Mouse (Mus musculus): ENCODE measurements around the gene Tmprss3. TPM values are rescaled to one million over a fixed set of nuclear protein-coding genes. Genes with fewer than 3 reads are reported as not detected.

Gene Tmprss3
- total RNA-seq, 2 experiments from 2014 or later, result not detected

DNA sequence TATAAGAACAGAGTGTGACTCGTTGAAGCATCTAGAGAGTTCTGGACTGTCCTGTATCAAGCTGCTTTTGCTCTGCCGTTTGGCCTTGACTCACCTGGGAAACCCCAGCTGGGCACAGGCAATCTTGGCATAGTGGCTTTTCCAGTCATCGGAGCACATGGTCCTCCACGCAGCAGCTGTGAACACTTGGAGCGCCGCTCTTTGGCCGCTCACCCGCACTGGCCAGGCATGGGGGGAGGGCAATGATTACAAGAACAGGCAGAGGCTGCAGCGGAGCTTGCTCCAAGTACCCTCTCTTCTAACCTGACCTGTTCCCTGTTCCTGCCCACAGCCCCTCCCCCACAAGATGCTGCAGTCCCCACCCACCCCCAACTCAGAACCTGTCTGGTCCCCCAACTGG lies 5.4 kb downstream of the Tmprss3 start:
- no peak for DNase-seq

- DNase-seq, result no peak
These were observed 6.1 kb downstream of the Tmprss3 start for GRCm38 (mm10) chr17:31192663-31193062.

DNA sequence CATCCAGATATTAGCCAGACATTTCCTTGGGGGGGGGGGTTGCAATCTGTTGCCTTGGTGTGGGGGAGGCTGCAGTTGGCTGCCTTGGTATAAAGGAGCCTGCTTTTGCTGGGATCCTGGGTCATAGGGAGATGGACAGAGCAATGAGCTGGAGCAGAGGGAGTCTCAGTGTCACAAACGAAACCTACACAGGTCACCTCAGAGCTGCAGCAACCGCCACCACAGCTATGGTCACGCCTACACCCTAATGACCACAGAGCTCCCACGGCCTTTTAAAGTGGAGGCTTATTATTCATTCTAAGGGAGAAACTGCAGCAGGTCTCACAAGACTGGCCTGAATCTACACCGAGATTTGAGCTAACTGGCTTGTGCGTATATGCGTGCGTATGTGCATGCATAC lies 7.0 kb downstream of the Tmprss3 start:
- no peak for DNase-seq

GRCm38 (mm10) chr17:31187370-31187769 lies 11.4 kb downstream of the Tmprss3 start:
- DNase-seq, result peak; percentile 60 to 67

DNA sequence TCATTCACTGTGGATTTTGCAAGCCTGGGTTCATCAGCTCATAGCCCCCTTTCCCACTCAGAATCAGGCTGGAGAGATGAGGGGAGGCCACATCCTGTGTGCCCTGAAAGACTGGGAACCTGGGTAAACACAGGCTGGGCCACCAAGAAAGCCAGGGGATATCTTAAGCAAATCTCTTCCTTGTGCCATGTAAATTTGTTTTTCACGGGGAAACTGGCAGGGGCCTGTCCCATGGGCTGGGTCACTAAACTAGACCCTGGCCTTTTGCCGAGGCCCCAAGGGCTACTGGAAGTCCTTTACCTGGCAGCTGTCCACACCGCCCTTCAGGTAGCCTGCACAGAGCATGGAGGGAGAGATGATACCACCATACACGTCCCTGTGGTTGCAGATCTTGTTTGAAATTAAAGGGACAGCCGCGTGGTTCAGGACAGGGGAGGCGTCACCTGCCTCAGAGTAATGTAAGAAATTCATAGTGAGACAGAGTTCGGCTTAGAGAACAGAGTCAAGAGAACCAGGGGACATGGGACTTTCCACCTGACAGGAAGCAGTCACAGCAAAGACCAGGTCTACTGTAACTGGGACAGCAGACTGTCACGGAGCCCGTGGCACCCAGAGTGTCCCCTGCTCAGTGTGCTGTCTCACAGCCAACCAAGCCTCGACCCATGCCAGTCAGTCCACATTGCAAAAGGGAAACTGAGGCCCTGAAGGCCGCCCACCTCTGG lies 14.3 kb downstream of the Tmprss3 start:
- no peak for DNase-seq

DNA sequence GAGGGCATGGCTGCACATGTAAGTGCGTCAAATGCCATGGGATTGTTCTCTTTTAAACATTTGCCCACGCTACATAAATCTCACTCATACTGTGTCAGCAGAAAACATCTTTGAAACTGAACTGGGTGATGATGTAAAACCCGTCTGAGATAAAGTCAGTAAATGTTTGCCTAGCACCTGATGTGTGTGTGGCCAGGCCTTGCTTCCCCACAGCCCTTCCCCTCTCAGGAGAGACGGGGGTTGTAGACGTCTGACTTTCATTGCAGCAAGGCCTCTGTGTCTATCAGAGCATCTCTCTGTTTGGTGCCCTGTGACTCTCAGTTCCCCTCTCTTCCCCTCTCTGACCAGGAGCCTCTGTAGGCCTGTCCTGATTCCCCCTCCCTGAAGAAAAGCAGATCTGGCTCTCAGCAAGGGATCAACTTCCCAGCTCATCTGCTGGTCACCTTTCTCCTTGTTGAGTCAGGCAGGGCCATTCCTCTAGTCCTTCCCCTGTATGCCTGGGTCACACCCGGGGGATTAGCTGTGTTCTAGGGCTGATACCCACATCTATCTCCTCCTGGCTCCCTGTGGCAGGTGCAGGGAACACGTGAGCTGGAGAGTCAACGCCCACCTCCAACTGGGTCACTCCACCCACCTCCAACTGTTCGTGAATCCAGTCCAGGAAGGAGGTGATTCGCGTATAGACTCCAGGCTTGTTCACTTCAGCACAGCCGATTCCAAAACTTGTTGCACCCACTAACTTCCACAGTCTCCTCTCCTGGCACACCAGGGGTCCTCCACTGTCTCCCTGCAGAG lies 15.4 kb downstream of the Tmprss3 start:
- peak; percentile 21 to 57 for DNase-seq

- DNase-seq, result no peak
These were observed 17.3 kb downstream of the Tmprss3 start for GRCm38 (mm10) chr17:31181490-31181889.

DNA sequence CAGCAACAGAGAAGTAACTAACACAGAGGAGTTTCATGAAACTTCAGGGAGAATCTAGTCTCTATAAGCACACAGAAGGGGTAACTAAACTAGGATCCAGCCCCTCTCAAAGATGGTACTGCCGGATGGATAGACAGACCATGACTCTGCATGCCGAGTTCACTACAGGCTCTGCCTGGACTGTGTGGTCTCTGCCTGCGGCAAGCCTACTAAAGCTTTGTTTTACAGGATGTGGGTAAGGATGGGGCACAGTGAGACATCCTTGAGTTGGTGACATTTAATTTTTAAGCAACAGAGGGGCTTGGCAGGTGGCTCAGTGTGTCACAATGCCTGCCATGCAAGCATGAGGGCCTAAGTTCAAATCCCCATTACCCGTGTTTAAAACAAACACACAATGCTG lies 22.5 kb downstream of the Tmprss3 start:
- DNase-seq, result no peak

- DNase-seq, result no peak
These were observed 29.0 kb downstream of the Tmprss3 start for GRCm38 (mm10) chr17:31169796-31170195.

DNA sequence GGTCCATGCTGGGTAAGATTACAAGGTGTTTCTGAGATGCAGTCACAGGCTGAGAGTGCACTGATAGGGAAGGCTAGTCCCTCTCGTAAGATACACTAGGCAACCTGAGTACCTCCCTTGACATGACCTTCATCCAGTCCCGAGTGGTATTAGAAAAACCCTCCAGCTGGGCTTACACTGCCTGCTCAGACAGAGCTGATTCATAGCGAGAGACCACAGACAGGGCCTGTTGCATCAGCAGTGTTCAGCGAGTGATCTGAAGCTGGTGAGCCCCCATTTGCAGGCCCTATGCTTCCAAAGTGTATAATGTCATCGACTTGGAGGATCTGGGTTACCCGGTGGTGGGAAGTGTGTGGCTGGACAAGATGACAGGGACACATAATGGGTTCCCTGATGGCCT lies 33.6 kb downstream of the Tmprss3 start, which contains the start of gene Tff1:
Gene Tff1 (minus strand): TSS at position 151 of the 400 bp plus-strand sequence.
- no peak for DNase-seq

- DNase-seq, result no peak
These were observed 35.0 kb downstream of the Tmprss3 start for GRCm38 (mm10) chr17:31163821-31164220.

- no peak for DNase-seq
These were observed 36.2 kb downstream of the Tmprss3 start for GRCm38 (mm10) chr17:31162607-31163006.

DNA sequence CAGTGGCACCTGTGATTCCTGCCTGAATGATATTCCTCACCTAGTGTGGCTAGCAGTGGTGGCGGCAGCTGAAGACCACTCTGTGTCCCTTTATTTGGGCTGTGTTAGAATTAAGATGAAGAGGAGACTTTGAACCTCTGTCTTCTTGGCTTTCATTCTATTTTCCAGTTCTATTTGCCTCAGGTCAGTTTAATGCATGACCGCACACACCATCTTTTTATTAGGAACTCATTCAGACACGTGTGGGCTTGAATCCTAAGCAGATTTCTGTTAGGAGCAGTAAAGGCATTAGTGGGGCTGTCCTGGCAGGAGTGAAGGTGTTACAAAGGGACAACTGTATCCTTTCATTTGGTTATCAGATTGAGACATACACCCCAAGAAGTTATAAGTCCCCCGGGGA lies 38.5 kb downstream of the Tmprss3 start:
- DNase-seq, result no peak

GRCm38 (mm10) chr17:31157921-31158320 lies 40.9 kb downstream of the Tmprss3 start:
- no peak for DNase-seq

GRCm38 (mm10) chr17:31153785-31154184 lies 45.0 kb downstream of the Tmprss3 start:
- no peak for DNase-seq

DNA sequence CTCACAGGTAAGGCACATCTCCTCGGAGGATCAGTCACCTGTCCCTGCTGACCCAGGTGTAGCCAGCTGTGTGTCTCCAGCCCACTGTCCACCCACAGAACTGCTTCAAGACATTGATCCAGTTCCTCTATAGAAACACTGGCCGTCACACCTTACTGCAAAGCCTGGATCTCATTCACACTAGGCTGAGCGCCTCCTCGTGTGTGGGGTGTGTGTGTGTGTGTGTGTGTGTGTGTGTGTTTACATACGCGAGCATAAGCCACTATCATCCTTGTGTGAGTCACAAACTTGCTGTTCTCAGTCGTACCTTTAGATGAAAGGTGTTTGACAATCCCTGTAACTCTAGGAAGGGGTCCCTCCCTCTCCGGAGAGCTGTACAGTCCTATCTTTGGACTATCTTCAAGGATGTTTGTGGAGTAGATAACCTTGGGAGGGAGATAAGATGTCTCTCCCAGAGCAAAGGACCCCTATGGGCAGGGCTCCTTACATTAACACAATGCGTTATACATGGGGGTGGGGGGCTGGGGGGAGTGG lies 45.7 kb downstream of the Tmprss3 start:
- DNase-seq, result no peak

GRCm38 (mm10) chr17:31152512-31152911 lies 46.3 kb downstream of the Tmprss3 start:
- DNase-seq, result no peak

- DNase-seq, result no peak
These were observed 52.8 kb downstream of the Tmprss3 start for GRCm38 (mm10) chr17:31145998-31146397.

DNA sequence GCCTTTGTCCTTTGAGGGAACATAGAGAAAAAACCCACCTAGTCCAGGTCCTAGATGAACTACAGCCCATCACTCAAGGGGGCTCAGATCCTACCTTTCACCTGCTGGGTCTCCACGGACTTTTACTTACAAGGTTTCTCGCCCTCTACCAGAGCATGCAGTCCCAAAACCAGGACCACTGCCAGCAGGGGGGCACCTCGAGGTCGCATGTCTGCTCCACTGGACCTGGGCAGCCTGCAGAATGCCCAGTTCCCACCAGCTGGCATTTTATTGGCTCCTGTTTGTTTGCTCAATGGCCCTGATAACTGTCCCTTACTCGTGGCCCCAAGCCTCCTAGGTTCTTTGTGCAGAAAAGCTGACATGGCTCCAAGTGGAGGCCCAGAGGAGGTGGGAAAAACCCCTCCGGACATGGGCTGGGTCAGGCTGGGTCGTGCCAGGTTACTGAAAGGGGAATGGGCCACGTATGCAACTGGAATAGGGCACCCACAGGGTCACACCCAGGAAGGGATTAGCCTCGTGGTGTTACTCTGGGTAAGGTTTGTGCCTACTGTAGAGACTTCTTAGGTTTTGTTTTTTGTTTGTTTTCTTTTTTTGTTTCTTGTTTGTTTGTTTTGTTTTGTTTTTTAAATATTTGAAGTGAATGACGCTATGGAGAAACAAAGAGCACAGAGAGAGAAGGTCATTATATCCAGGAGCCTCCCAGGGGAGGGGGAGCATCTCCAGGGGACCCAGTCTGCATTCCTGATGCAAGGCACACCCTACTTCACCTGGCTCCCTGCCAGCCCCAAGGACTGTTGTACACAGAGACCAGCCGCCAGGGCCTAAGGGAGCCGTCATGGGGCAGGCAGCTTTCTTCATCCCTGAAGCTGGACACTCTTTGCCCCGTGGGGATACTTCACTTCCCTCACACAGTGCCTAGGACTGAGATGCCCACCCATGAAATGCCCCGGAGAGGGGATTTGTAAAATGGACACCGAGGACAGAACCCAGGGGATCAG lies 54.4 kb downstream of the Tmprss3 start, which contains the start of gene Tff2:
Gene Tff2 (minus strand): TSS at position 243 of the 998 bp plus-strand sequence.
- DNase-seq, result no peak

- DNase-seq, result no peak
These were observed 56.7 kb downstream of the Tmprss3 start for GRCm38 (mm10) chr17:31142116-31142515.

DNA sequence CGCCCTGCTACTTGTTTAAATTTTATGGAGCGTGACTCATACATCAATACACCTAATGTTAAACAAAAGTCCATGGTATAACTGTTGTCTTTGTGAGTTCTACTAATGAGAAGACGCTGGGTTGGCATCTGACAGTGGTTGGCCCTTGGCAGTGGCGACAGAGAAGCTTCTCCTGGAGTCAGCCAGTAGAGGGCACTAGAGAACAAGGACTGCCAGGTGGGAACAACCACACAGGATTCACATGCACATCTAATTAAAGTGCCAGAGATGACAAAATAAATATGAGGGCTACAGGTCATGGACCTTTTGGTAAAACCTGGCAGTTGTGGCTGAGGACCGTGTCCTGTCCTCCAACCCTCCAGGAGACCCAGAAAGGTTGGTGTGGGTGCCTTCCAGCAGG lies 60.4 kb downstream of the Tmprss3 start:
- DNase-seq, result peak; percentile 27 to 43

- DNase-seq, result no peak
These were observed 62.0 kb downstream of the Tmprss3 start for GRCm38 (mm10) chr17:31136821-31137220.

Data from layer of hippocampus, postnatal 36 days (tissue).